Mouse (Mus musculus) CH12.LX (cell line): ENCODE data around the gene Spns3. TPM values are rescaled to one million over a fixed set of nuclear protein-coding genes. Genes with fewer than 3 reads are reported as not detected.

Source experiments
- DNase-seq: peaks from one replicate; pipeline ENCODE4 v3.0.0-alpha.2; 2013; ENCODE audit errors: extremely low read depth
- H3K27ac ChIP-seq: 2 replicates; pipeline ENCODE4 v1.5.1; 2012; ENCODE audit warnings: low read depth, mild to moderate bottlenecking, control low read depth, moderate library complexity; ENCODE audit not compliant: insufficient read depth
- H3K27me3 ChIP-seq: replicated peaks from 2 replicates; pipeline ENCODE3; 2012; ENCODE audit warnings: inconsistent platforms
- H3K36me3 ChIP-seq, 2 experiments: replicated peaks in 1 of 2; 2 replicates each; pipeline versions ENCODE3 to v1.6.1; 2012; ENCODE audit warnings: inconsistent platforms in 1 of 2, low read length in 1 of 2, mild to moderate bottlenecking in 1 of 2, mixed read lengths in 1 of 2, moderate library complexity in 1 of 2; ENCODE audit not compliant: control insufficient read depth in 1 of 2, insufficient read depth in 1 of 2
- H3K4me1 ChIP-seq, 2 experiments: 2 replicates each; pipeline ENCODE4 v1.6.1; 2012; ENCODE audit warnings: inconsistent platforms in 1 of 2, moderate library complexity in 1 of 2; ENCODE audit not compliant: insufficient read depth in 2 of 2, control insufficient read depth in 1 of 2
- H3K4me2 ChIP-seq: 2 replicates; pipeline ENCODE4 v1.6.1; 2012; ENCODE audit warnings: low read depth, mild to moderate bottlenecking, control low read depth; ENCODE audit not compliant: poor library complexity, insufficient read depth, severe bottlenecking
- H3K4me3 ChIP-seq, 3 experiments: fragments of 150-350 bp in 1 of 3; sonication (generic) in 1 of 3; replicated peaks in 1 of 3; 2 replicates each; pipeline versions ENCODE3 to v1.5.1; 2011 to 2012; ENCODE audit warnings: low read depth in 2 of 3, low read length in 2 of 3, mild to moderate bottlenecking in 2 of 3, moderate library complexity in 2 of 3, control low read depth in 1 of 3, improper control_type of control experiment in 1 of 3, inconsistent platforms in 1 of 3, mixed read lengths in 1 of 3; ENCODE audit not compliant: poor library complexity in 1 of 3
- H3K79me2 ChIP-seq: replicated peaks from 2 replicates; pipeline ENCODE4 v1.6.1; 2012; ENCODE audit warnings: mild to moderate bottlenecking, moderate library complexity; ENCODE audit not compliant: control insufficient read depth, poor library complexity, insufficient read depth, severe bottlenecking; ENCODE audit errors: extremely low read depth
- H3K9ac ChIP-seq: 2 replicates; pipeline ENCODE4 v1.6.1; 2012; ENCODE audit warnings: low read depth, mild to moderate bottlenecking, control low read depth, moderate library complexity; ENCODE audit not compliant: insufficient read depth
- H3K9me3 ChIP-seq: replicated peaks from 2 replicates; pipeline ENCODE3; 2012; ENCODE audit warnings: low read length, inconsistent platforms, mixed read lengths
- E2F4 ChIP-seq: IDR thresholded peaks from 2 replicates; pipeline ENCODE4 v1.6.1; 2011; ENCODE audit warnings: low read depth, low read length, improper control_type of control experiment; ENCODE audit not compliant: insufficient replicate concordance
- EP300 ChIP-seq: IDR thresholded peaks from 2 replicates; pipeline ENCODE4 v1.6.1; 2011; ENCODE audit warnings: low read length, improper control_type of control experiment
- IRF4 ChIP-seq: IDR thresholded peaks from 2 replicates; pipeline ENCODE4 v1.6.1; 2014; ENCODE audit warnings: low read depth, mild to moderate bottlenecking, inconsistent platforms, low read length, improper control_type of control experiment
- JUND ChIP-seq: conservative IDR thresholded peaks from 2 replicates; pipeline ENCODE4 v1.6.1; 2011; ENCODE audit warnings: low read depth, low read length, improper control_type of control experiment
- MAZ ChIP-seq: IDR thresholded peaks from 2 replicates; pipeline ENCODE4 v1.6.1; 2012; ENCODE audit warnings: low read depth, mild to moderate bottlenecking, inconsistent platforms, low read length, improper control_type of control experiment, moderate library complexity
- MYC ChIP-seq: IDR thresholded peaks from 2 replicates; pipeline ENCODE4 v1.6.1; 2011; ENCODE audit warnings: low read depth, mild to moderate bottlenecking, improper control_type of control experiment, low read length
- PAX5 ChIP-seq: IDR thresholded peaks from 2 replicates; pipeline ENCODE4 v1.6.1; 2012; ENCODE audit warnings: low read length, inconsistent platforms, mixed read lengths
- POLR2AphosphoS2 ChIP-seq: IDR thresholded peaks from 2 replicates; pipeline ENCODE4 v1.6.1; 2011; ENCODE audit warnings: low read depth, low read length, improper control_type of control experiment
- RAD21 ChIP-seq: IDR thresholded peaks from 2 replicates; pipeline ENCODE4 v1.6.1; 2011; ENCODE audit warnings: low read depth, mild to moderate bottlenecking, low read length, improper control_type of control experiment, moderate library complexity
- RCOR1 ChIP-seq: conservative IDR thresholded peaks from 2 replicates; pipeline ENCODE4 v1.6.1; 2012; ENCODE audit warnings: low read depth, mild to moderate bottlenecking, inconsistent platforms, low read length, improper control_type of control experiment
- TBP ChIP-seq: conservative IDR thresholded peaks from 2 replicates; pipeline ENCODE4 v1.6.1; 2011; ENCODE audit warnings: low read depth, low read length, improper control_type of control experiment
- UBTF ChIP-seq: IDR thresholded peaks from 2 replicates; pipeline ENCODE4 v1.6.1; 2012; ENCODE audit warnings: low read depth, mild to moderate bottlenecking, inconsistent platforms, low read length, improper control_type of control experiment, moderate library complexity
- USF1 ChIP-seq: IDR thresholded peaks from 2 replicates; pipeline ENCODE4 v1.6.1; 2014; ENCODE audit warnings: low read depth, mild to moderate bottlenecking, inconsistent platforms, low read length, improper control_type of control experiment
- dilution Hi-C: fragments of 300-500 bp; cut with MboI; formaldehyde crosslinking; loops from 2 replicates; pipeline ENCODE4 v1.14.3; 2020; ENCODE audit warnings: low sequenced_read_pairs; ENCODE audit not compliant: extremely low pct_unique_long_range_greater_than_20kb, extremely low pct_ligation_motif_present
- in situ Hi-C: fragments of 300-500 bp; cut with MboI; formaldehyde crosslinking; loops from 3 replicates; pipeline ENCODE4 v1.14.3; 2019; ENCODE audit warnings: low sequenced_read_pairs, low pct_ligation_motif_present, low pct_unique_long_range_greater_than_20kb, mixed read lengths
- polyA plus RNA-seq: library from polyadenylated mRNA; unstranded; fragments of >175 nt; gene quantifications from 2 replicates; pipeline ENCODE4 v1.2.1, GENCODE M21; 2012; ENCODE audit warnings: low read depth; ENCODE audit not compliant: insufficient read length
- total RNA-seq, 2 experiments: library from RNA; depleted of rRNA; stranded (reverse); fragments of 300-350 nt in 1 of 2; fragments of >200 nt in 1 of 2; gene quantifications; 2 replicates each; pipeline ENCODE4 v1.2.3; 2012 to 2014

Spns3 gene
- total and polyA plus RNA-seq, 3 experiments, result 0.21 to 1.8 (median 1.0) TPM

GRCm38 (mm10) chr11:72461500-72461981, 88.8 kb downstream of the Spns3 start:
- Histone ChIP-seq H3K27me3 (no peaks in the 10 kb centered on the region), H3K4me1 (peaks cover 17 to 55% of the 10 kb centered on the region in 2 experiments), H3K4me2 (peak overlapping the region; percentile 49)
- DNase-seq, result no peak
- TF ChIP-seq IRF4 (peak; percentile 83), POLR2AphosphoS2 (no peak), MAZ (no peak), EP300 (peak; percentile 78)
- TF ChIP-seq, all 38 proteins: peak for 2
- H3K79me2 ChIP-seq, result no peaks in the 10 kb centered on the region
- H3K9me3 ChIP-seq, result no peaks in the 10 kb centered on the region
- no peak overlapping the region for H3K4me3 ChIP-seq
- in situ Hi-C loops, result no loop called here
- H3K36me3 ChIP-seq, result no peaks in the 10 kb centered on the region
- no peak overlapping the region for H3K9ac ChIP-seq
- H3K27ac ChIP-seq, result no peak overlapping the region
- dilution Hi-C loops, result no loop called here

- in situ Hi-C loops (loop anchor here (5.0 kb wide), 1 partner anchor 79 kb away; no protein-coding TSS in a partner anchor), dilution Hi-C loops (no loop called here)
- no peak for DNase-seq
- Histone ChIP-seq H3K27me3 (no peaks in the 10 kb centered on the region), H3K36me3 (peaks cover 0 to 2% of the 10 kb centered on the region in 2 experiments), H3K4me2 (no peak overlapping the region), H3K9me3 (no peaks in the 10 kb centered on the region), H3K9ac (no peak overlapping the region), H3K79me2 (no peaks in the 10 kb centered on the region)
- no peak for TF ChIP-seq RAD21
- no peak for TF ChIP-seq JUND
- no peak for TF ChIP-seq PAX5
- no peak for TF ChIP-seq UBTF
- no peak for TF ChIP-seq USF1
- TF ChIP-seq EP300, result no peak
- TF ChIP-seq MAZ, result no peak
- no peak for TF ChIP-seq MYC
- no peak for TF ChIP-seq RCOR1
- TF ChIP-seq TBP, result no peak
- TF ChIP-seq E2F4, result no peak
- TF ChIP-seq, all 38 proteins: peak for 0
- Histone ChIP-seq H3K4me1 (peaks cover 13 to 44% of the 10 kb centered on the region in 2 experiments), H3K27ac (no peak overlapping the region), H3K4me3 (no peak overlapping the region)
Measured at GRCm38 (mm10) chr11:72458502-72458901, 91.8 kb downstream of the Spns3 start.
